8 mouse cellular contexts compared by ENCODE assay signal in the genomic region with DNA sequence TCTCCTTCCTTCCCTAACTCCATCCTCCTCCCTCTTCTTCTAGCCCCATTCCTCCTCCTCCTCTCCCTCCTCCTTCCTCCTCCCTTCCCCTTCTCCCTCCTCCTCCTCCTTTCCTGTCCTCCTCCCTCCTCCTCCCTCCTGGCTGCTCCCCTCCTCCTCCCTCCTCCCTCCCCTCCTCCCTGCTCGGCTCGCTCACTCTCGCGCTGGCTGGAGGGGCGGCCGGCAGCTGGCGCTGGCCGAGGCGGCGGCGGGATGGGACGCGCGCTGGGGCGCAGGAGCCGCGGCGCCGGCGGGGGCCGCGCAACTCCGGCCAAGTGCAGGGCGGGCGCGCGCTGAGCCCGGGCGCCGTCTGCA. TPM values are rescaled to one million over a fixed set of nuclear protein-coding genes. Genes with fewer than 3 reads are reported as not detected.
DNase-seq lines count a peak whose midpoint lies in the region; ATAC-seq and TF ChIP-seq lines count a peak whose summit lies in the region.

No protein-coding gene starts in this region.

- peaks cover 14% of the 10 kb centered on the region for H3K4me1 ChIP-seq in kidney, postnatal 0 days (replicated peaks; ENCODE audit: insufficient read depth, low read length)
- peaks cover 8% of the 10 kb centered on the region for H3K4me1 ChIP-seq in embryonic facial prominence, embryonic 12.5 days
- peaks cover 5% of the 10 kb centered on the region for H3K4me1 ChIP-seq in intestine, embryonic 14.5 days (replicated peaks; ENCODE audit: control insufficient read depth, insufficient read depth, low read length)
- H3K4me1 ChIP-seq in liver, embryonic 13.5 days (replicated peaks), result peaks cover 4% of the 10 kb centered on the region

- H3K27ac ChIP-seq in kidney, postnatal 0 days, result no peak overlapping the region
- no peak overlapping the region for H3K27ac ChIP-seq in embryonic facial prominence, embryonic 12.5 days
- no peak overlapping the region for H3K27ac ChIP-seq in intestine, embryonic 14.5 days (ENCODE audit: low read depth)
- H3K27ac ChIP-seq in liver, embryonic 13.5 days, result no peak overlapping the region

- H3K9ac ChIP-seq in kidney, postnatal 0 days (ENCODE audit: low read depth, low read length), result no peak overlapping the region
- H3K9ac ChIP-seq in embryonic facial prominence, embryonic 12.5 days, result peak overlapping the region; percentile 45
- peak overlapping the region; percentile 22; the same call in 1 of the 2 replicates for H3K9ac ChIP-seq in intestine, embryonic 14.5 days (ENCODE audit: low read length)
- H3K9ac ChIP-seq in liver, embryonic 13.5 days, result no peak overlapping the region

- peaks cover 36% of the 10 kb centered on the region for H3K27me3 ChIP-seq in kidney, postnatal 0 days (ENCODE audit: insufficient read depth, low read length)
- H3K27me3 ChIP-seq in embryonic facial prominence, embryonic 12.5 days, result peaks cover 72% of the 10 kb centered on the region
- H3K27me3 ChIP-seq in intestine, embryonic 14.5 days (replicated peaks; ENCODE audit: control insufficient read depth, insufficient read depth, low read length), result peaks cover 84% of the 10 kb centered on the region
- H3K27me3 ChIP-seq in liver, embryonic 13.5 days, result peaks cover 86% of the 10 kb centered on the region

- 0% methylated on average over 30 of the region's 30 CpGs for WGBS in kidney, postnatal 0 days
- WGBS in embryonic facial prominence, embryonic 12.5 days, result 2% methylated on average over 30 of the region's 30 CpGs
- WGBS in intestine, embryonic 14.5 days, result 0% methylated on average over 10 of the region's 30 CpGs
- 3% methylated on average over 27 of the region's 30 CpGs for WGBS in liver, embryonic 13.5 days (ENCODE audit: insufficient replicate concordance)

- no peaks in the 10 kb centered on the region for H3K9me3 ChIP-seq in kidney, postnatal 0 days (replicated peaks; ENCODE audit: low read length)
- H3K9me3 ChIP-seq in embryonic facial prominence, embryonic 12.5 days, result no peaks in the 10 kb centered on the region
- H3K9me3 ChIP-seq in intestine, embryonic 14.5 days (ENCODE audit: control insufficient read depth, low read length), result no peaks in the 10 kb centered on the region
- no peaks in the 10 kb centered on the region for H3K9me3 ChIP-seq in liver, embryonic 13.5 days (replicated peaks)

- DNase-seq in kidney, postnatal 0 days (ENCODE audit: low spot score), result peak; percentile 44
- no peak for DNase-seq in kidney, postnatal 36 days
- peak; percentile 61 for DNase-seq in intestine, embryonic 14.5 days (ENCODE audit: low spot score)
- DNase-seq in liver, embryonic 13.5 days, result no peak
- peak; percentile 82 for DNase-seq in right cerebral cortex, postnatal 10 days (ENCODE audit: low spot score in 2 of 2)
- DNase-seq in spleen, adult 18-20 months, result no peak

- no peak for TF ChIP-seq CTCF in kidney, postnatal 0 days (IDR thresholded peaks at IDR 0.05; ENCODE audit: low read depth)

- peak overlapping the region; percentile 77 for H3K4me2 ChIP-seq in kidney, postnatal 0 days (ENCODE audit: low read length)
- H3K4me2 ChIP-seq in embryonic facial prominence, embryonic 12.5 days (replicated peaks), result peak overlapping the region; percentile 91
- peak overlapping the region; percentile 75 for H3K4me2 ChIP-seq in intestine, embryonic 14.5 days (ENCODE audit: low read length)
- H3K4me2 ChIP-seq in liver, embryonic 13.5 days, result peak overlapping the region; percentile 43

- ATAC-seq in kidney, postnatal 0 days (replicated peaks; ENCODE audit: low FRiP score, low read depth), result no peak
- 0 out of 2 replicates have a peak, but pooled peaks have one; percentile 26 for ATAC-seq in embryonic facial prominence, embryonic 12.5 days (ENCODE audit: insufficient number of reproducible peaks, insufficient read depth, low FRiP score, low TSS enrichment)
- ATAC-seq in intestine, embryonic 14.5 days (replicated peaks; ENCODE audit: low FRiP score, low TSS enrichment, low read depth), result peak; percentile 44; the same call in 1 of the 2 replicates
- ATAC-seq in liver, embryonic 13.5 days (ENCODE audit: low read depth), result no peak
- ATAC-seq in monocyte, adult 5-6 weeks (replicated peaks; ENCODE audit: insufficient number of reproducible peaks, low FRiP score, low TSS enrichment, poor library complexity, severe bottlenecking), result no peak

- H3K4me3 ChIP-seq in kidney, postnatal 0 days (replicated peaks; ENCODE audit: low read depth, low read length), result peak overlapping the region; percentile 42
- H3K4me3 ChIP-seq in embryonic facial prominence, embryonic 12.5 days, result peak overlapping the region; percentile 51
- peak overlapping the region; percentile 41 for H3K4me3 ChIP-seq in intestine, embryonic 14.5 days (ENCODE audit: low read depth, low read length)
- peak overlapping the region; percentile 32 for H3K4me3 ChIP-seq in liver, embryonic 13.5 days (replicated peaks)

- no peaks in the 10 kb centered on the region for H3K36me3 ChIP-seq in kidney, postnatal 0 days (ENCODE audit: insufficient read depth, low read length)
- no peaks in the 10 kb centered on the region for H3K36me3 ChIP-seq in embryonic facial prominence, embryonic 12.5 days
- H3K36me3 ChIP-seq in intestine, embryonic 14.5 days (ENCODE audit: control insufficient read depth, insufficient read depth, low read length), result no peaks in the 10 kb centered on the region
- no peaks in the 10 kb centered on the region for H3K36me3 ChIP-seq in liver, embryonic 13.5 days

RNA-seq across cellular contexts. Expression of a gene that starts 0.6 kb away (rescaled TPM):
- polyA plus RNA-seq in kidney, postnatal 0 days (2015; fragmentation: Nextera tagmentation; extraction: Ambion mirVana), result 0.27 and 0.28 TPM in 2 replicates
- polyA plus RNA-seq in embryonic facial prominence, embryonic 12.5 days (2016; fragmentation: Nextera tagmentation; extraction: Ambion mirVana), result 0.64 and 0.97 TPM in 2 replicates
- 0.31 and 0.45 TPM in 2 replicates for polyA plus RNA-seq in intestine, embryonic 14.5 days (2014; fragmentation: Nextera tagmentation; extraction: Ambion mirVana)
- 0.14 TPM in 1 of 2 replicates, not detected in the other for polyA plus RNA-seq in liver, embryonic 13.5 days (2015; fragmentation: Nextera tagmentation; extraction: Ambion mirVana)
- 0.38 TPM in 1 of 3 replicates, not detected in the others for total RNA-seq in monocyte, adult 5-6 weeks (2017)

RNA-seq across cellular contexts. Expression of a gene that starts 56.6 kb away (rescaled TPM):
- polyA plus RNA-seq in kidney, postnatal 0 days (2015; fragmentation: Nextera tagmentation; extraction: Ambion mirVana), result 22.0 and 25.5 TPM in 2 replicates
- polyA plus RNA-seq in embryonic facial prominence, embryonic 12.5 days (2016; fragmentation: Nextera tagmentation; extraction: Ambion mirVana), result 41.5 and 42.5 TPM in 2 replicates
- polyA plus RNA-seq in intestine, embryonic 14.5 days (2014; fragmentation: Nextera tagmentation; extraction: Ambion mirVana), result 66.9 and 78.6 TPM in 2 replicates
- polyA plus RNA-seq in liver, embryonic 13.5 days (2015; fragmentation: Nextera tagmentation; extraction: Ambion mirVana), result 17.5 and 17.9 TPM in 2 replicates
- 9.0 to 122 TPM (median 12.6 TPM) in 3 replicates for total RNA-seq in monocyte, adult 5-6 weeks (2017)

Comparison
In these comparisons a context has a peak if more than half of its experiments do, and no peak if none do; other contexts are left out.
1. DNase-seq: peak in kidney, postnatal 0 days (single experiment), intestine, embryonic 14.5 days (single experiment) and right cerebral cortex, postnatal 10 days (2 of 2); none in kidney, postnatal 36 days (0 of 2), liver, embryonic 13.5 days (single experiment) and spleen, adult 18-20 months (0 of 2).
2. ATAC-seq: peak in embryonic facial prominence, embryonic 12.5 days (single experiment) and intestine, embryonic 14.5 days (single experiment); none in kidney, postnatal 0 days (single experiment), liver, embryonic 13.5 days (single experiment) and monocyte, adult 5-6 weeks (single experiment).
3. H3K9ac ChIP-seq: peak in embryonic facial prominence, embryonic 12.5 days (single experiment) and intestine, embryonic 14.5 days (single experiment); none in kidney, postnatal 0 days (single experiment) and liver, embryonic 13.5 days (single experiment).
4. Peak in every context shown above with its lines, with median percentiles within 50 percentile points of each other: H3K4me2 ChIP-seq and H3K4me3 ChIP-seq.